Mouse (Mus musculus) urinary bladder, adult 2 months (tissue): ENCODE data around the gene Mad1l1. TPM values are rescaled to one million over a fixed set of nuclear protein-coding genes. Genes with fewer than 3 reads are reported as not detected.

Experiments
- DNase-seq: peaks from one replicate; pipeline ENCODE4 v3.0.0; 2022; ENCODE audit warnings: low spot score
- polyA plus RNA-seq: library from polyadenylated mRNA; depleted of rRNA; stranded (reverse); fragments of >200 nt; gene quantifications from 2 replicates; pipeline ENCODE4 v1.2.3, GENCODE M21; 2012

Gene Mad1l1
- polyA plus RNA-seq, 1 experiment, result 13.2 TPM

DNA sequence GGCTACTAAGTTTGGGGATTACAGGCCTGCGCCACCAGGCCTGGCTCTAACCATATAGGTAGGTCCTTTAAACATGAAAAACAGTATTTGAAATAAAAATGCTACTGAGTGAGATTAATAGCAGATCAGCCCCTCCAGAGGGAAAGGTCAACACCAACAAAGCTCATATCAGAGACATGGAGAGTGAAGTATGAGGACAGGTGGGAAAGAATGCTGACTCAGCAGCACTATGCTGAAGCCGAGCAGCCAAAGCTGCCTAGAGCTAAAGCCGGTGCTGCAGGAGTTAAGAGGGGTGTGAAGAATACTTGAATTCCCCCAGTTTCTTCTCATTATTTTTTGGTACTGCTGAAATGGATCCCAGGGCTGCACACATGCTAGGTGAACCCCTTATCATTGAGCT, 268.9 kb downstream of the Mad1l1 start:
- no peak for DNase-seq

GRCm38 (mm10) chr5:140045453-140045852, 275.9 kb downstream of the Mad1l1 start:
- DNase-seq, result no peak

DNA sequence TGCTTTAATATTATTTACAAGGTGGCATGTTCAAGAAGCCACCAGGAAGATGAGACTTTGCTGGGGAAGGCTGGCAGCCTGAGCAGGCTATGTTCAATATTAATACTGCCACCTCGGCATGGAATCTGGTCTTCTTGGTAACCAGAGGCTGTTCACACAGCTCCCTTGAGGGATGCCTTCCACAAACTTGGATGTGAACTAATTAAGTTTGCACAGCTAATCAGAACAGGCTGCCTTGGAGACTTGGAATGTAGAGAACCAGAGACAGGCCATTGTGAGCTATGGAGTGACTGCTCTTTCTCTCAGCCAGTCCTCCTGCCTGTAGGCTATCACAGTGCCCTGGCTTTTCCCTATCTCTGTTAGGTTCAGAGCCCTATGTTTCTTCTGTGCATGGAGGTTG, 278.4 kb downstream of the Mad1l1 start:
- DNase-seq, result no peak

DNA sequence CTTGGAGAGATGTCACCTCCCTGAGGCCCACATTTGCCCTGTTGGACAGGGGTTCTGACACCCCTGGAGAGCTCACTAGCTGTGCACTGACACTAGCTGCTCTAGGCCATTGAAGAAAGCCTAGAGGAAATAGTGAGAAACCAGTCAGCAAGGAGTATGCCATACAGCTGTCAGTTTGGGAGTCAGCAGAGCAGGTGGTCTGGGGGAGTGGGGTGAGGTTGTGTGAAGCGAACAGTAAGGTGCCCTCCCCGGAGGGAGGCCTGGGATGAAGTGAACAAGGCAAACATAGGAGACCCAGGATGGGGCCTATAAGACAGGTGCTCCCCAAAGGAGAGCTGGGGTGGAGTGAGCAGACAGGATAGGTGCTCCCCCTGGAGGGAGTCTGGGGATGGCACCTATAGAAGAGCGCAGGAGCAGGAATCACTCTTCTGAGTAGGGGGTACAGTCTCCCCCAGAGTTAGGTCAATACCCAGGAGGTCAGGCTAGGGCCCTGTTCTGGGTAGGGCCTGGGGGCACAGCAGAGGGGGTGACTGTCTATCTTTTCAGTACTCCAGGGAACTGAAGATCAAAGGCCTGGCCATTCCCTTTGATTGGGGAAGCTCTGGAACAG, 279.2 kb downstream of the Mad1l1 start:
- DNase-seq, result no peak

GRCm38 (mm10) chr5:140041055-140041454, 280.3 kb downstream of the Mad1l1 start:
- no peak for DNase-seq

DNA sequence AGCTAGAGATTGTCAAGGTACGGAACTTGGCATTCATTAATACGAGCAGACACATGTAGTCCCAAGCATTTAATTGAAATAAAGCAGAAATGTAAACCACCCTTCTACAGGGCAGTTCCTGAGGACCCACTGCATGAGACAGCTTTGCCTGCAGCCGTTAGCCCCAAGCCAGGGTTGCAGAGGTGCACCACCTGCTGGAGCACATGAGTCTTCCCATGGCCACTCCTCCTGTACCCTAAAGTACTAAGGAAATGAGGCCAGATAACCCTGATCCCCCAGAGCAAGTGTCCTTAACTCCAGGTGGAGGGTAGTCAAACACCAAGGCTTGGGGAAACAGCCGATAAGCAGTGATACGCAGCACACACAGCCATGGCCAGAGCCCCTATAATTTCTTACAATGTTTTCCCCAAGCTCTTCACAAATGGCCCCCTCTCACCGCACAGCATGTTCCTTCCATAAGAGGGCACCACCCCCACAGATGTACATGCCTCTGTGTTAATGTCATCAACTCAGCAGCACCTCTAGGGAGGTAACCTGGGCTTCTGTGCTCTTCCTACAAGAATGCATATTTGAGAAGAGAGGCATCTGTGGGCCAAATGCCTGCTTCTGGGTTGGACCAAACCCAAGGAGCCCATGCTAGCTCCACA, 283.6 kb downstream of the Mad1l1 start:
- DNase-seq, result no peak

GRCm38 (mm10) chr5:140035641-140036040, 285.7 kb downstream of the Mad1l1 start:
- no peak for DNase-seq

- DNase-seq, result no peak
Observed at GRCm38 (mm10) chr5:140035025-140035330, 286.4 kb downstream of the Mad1l1 start.

- no peak for DNase-seq
Observed at GRCm38 (mm10) chr5:140034300-140035024, 286.9 kb downstream of the Mad1l1 start.

- DNase-seq, result no peak
Observed at GRCm38 (mm10) chr5:140026366-140026765, 295.0 kb downstream of the Mad1l1 start.

GRCm38 (mm10) chr5:140025301-140025700, 296.1 kb downstream of the Mad1l1 start:
- no peak for DNase-seq

- no peak for DNase-seq
Observed at GRCm38 (mm10) chr5:140023941-140024500, 297.3 kb downstream of the Mad1l1 start.

DNA sequence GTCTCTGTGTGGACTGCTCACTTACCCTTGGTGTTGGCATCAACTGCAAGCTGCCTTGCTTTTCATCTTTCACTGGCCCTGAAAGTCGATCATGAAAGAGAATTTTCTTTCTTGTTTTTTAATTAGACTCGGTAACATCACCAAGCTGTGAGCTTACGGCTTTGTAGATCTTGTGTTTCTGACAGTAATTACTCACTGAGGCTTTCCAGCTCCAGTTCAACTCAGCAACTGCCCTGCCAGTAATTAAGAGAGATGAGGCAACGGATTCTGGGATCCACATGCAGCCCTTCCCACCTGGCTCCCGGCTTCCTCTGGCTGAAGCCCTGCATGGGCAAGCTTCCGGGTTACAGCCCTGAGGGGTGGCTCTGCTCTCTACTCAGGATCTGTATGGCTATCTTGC, 298.5 kb downstream of the Mad1l1 start:
- no peak for DNase-seq

- DNase-seq, result no peak
Observed at GRCm38 (mm10) chr5:140021755-140022154, 299.6 kb downstream of the Mad1l1 start.

GRCm38 (mm10) chr5:140019616-140020015, 301.7 kb downstream of the Mad1l1 start:
- no peak for DNase-seq

DNA sequence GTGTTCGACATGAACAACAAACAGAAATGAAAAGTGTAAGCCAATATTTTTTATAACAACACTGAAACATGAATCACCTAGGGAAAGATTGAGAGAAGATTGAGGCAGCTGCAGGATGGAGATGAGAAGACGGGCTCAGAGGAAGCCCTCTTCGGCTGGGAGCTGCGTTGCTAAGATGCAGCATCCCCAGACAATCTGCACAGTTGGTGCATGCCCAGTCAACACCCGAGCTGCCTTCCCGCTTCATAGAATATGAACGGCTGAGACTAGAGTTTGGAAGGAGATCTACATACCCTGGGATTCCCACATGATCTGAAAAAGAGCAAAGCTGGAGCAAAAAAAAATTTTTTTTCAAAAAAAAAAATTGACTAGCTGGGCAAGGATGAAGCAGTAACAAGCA, 302.6 kb downstream of the Mad1l1 start:
- no peak for DNase-seq

DNA sequence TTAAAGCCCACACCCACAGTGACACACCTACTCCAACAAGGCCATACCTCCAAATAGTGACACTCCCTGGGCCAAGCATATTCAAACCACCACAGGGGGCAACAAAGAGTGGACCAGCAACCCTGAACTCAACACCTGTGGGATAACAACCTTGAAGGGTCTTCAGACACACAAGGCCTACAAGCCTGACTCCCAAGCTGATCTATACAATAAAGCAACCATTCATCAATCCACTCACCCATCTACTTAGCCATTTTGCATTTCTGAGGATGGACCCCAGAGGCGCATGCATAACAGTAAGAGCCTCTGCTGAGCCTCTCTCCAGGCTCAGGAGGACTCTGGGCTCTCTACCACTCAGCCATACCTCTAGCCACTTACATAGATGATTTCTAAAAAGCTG, 304.5 kb downstream of the Mad1l1 start:
- no peak for DNase-seq

DNA sequence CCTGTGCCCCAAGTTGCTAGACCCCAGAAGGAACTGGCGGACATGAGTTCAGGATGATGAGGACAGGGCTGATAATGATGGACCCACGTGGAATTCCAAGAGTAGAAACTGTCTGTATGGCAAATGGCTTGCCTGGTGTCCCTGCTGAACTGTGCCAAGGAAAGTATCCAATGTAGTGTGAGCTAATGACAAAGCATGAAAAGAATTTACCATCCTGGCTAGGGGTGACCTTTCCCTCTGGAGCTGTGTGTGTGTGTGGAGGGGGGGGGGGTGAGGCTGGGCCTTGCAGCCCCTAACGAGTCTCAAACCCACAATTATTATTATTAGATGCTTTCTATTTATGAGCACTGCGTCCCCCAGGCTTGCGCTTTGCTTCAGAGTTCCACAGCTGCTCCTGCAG, 307.7 kb downstream of the Mad1l1 start:
- no peak for DNase-seq

- no peak for DNase-seq
Observed at GRCm38 (mm10) chr5:140012286-140012967, 308.9 kb downstream of the Mad1l1 start.

DNA sequence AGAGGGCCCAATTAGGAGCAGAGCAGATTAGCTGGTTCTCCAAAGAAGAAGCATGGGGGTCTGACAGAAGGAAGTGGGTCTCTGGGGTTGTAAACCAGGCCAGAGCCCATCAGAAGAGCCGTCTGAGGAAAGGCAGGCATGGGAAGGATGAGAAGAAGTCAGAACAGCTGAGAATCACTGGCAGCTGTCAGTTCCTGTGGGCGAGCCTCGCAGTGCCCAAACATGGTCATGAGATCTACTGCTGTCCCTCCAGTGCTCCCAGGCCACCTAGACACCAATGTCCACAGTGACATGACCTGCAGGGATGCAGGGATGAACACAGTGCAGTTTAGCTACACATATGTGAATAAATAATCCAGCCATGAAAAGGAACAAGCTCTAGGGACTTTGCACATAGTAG, 310.9 kb downstream of the Mad1l1 start:
- no peak for DNase-seq

DNA sequence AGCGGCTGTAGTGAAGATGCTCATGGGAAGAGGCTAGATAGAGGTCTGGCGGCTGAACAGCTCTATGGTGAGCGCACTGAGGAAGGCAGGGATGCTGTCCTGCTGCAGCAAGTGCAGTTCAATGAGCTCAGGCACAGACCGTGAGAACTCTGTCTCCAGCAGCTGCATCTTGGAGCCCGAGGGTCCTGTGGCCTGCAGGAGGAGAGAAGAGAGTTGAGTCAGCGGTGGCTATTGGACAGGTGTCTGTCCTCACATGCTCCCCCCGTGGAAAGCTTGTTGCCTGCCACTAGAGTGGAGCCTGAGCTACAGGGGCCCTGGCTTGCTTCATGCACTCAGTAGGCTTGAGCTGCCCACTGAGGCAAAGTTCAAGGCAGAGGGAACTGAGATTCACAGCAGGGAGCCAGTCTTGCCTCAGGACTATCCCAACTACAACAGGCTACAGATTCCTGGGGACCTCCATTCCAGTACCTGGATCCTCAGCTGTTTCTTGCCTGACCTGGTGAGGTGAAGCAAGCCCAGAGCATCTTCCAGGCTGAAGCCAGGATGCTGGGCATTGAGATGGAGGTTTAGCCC, 312.2 kb downstream of the Mad1l1 start:
- no peak for DNase-seq

DNA sequence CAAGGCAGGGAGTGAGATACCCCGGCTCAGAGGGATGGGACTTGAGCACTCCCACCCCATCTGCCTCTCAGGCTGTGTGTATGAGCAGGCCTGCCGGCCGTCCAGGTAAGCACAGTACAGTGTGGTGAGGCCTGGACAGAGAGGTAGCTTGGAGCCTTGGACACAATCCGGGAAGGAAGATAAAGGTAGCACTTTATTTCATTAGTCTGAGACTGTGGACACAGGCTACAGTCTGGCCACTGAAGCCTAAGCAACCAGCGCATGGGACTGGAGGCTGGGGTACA, 312.9 kb downstream of the Mad1l1 start:
- no peak for DNase-seq
